Mouse (Mus musculus) erythroblast, embryonic 14.5 days (primary cell): Measurements from ENCODE around the gene Zfp979.
"Not testable (repeated sequence)": the region's sequence is repeated elsewhere in the genome, so short reads cannot be mapped to it uniquely, and the experiment has no call there.

Source experiments
- GATA1 ChIP-seq: IDR thresholded peaks from 2 replicates; pipeline ENCODE4 v1.6.1; 2012; ENCODE audit warnings: low read length, inconsistent platforms, mixed read lengths
- TAL1 ChIP-seq: IDR thresholded peaks from 3 replicates; pipeline ENCODE4 v1.6.1; 2012; ENCODE audit warnings: low read length, inconsistent platforms, mixed read lengths

DNA sequence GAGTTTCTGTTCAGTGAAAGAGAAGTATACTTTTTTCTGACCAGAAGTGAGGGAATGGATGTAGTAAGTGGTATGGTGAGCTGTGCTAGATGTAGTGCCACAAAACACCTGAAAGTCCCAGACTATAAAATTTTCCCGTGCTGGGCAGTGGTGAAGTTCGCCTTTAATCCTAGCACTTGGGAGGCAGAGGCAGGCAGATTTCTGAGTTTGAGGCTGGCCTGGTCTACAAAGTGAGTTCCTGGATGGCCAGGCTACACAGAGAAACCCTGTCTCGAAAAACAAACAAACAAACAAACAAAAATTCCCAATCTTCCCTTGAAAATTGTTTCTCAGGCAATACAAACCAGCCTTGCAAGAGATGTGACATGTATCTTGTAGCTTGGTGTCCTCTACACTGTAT lies 5.1 kb upstream of the Zfp979 start:
- TF ChIP-seq GATA1, TAL1: not testable (repeated sequence)
